Mouse (Mus musculus) v-Abl transformed pro-B cells (cell line): Measurements from ENCODE around the gene Psrc1.

Source experiments
- in situ Hi-C, 2 experiments: fragments of 400-800 bp; cut with MboI; formaldehyde crosslinking; loops; one replicate each; pipeline ENCODE4 v1.15.1; 2025; ENCODE audit not compliant: unreplicated experiment in 2 of 2

Gene Psrc1

DNA sequence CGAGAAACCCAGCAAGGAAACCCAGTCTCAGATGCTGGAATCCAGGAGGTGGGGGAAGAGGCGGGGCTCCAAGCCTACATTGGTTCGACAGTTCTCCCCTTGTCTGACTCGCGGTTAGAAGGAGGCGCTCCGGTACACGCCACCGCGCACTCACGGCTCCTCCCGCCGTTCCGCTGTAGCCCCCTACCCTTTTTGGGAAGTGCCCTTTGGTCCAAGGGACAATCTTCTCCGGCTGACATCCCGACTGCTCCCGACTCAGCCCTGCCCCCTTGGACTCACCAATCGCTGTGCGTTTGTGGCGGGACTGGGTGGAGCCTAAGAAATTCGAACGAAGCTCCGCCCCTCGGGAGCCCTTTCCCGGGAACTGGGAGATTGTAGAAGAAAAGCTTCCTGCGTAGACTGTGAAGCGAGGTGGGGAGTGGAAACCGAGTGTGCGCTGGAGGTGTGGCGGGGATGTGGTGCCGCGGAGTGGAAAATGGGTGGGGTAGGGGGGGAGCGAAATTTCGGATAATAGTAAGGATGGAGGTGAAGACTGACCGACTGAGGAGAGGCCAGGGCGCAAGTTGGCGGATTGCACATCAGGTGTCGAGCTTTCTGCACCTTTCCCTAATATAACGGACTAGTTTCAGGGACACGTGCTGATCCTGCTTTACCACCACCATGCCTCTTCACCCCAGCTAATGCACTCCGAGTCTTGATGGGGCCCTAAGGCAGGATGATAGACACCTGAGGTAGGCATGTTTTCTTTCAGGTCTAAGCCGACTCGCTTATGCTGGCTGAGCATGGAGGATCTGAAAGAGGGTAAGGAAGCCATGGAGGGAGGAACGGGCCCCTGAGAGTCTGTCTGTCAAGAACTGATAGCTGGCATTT lies at the start of gene Psrc1:
Gene Psrc1 (plus strand): TSS at position 355 of the 870 bp plus-strand sequence.
- in situ Hi-C loops: loop anchor here in 1 of 2 experiments (5.0 kb wide), 1 partner anchor 176 kb away; no protein-coding TSS in a partner anchor

DNA sequence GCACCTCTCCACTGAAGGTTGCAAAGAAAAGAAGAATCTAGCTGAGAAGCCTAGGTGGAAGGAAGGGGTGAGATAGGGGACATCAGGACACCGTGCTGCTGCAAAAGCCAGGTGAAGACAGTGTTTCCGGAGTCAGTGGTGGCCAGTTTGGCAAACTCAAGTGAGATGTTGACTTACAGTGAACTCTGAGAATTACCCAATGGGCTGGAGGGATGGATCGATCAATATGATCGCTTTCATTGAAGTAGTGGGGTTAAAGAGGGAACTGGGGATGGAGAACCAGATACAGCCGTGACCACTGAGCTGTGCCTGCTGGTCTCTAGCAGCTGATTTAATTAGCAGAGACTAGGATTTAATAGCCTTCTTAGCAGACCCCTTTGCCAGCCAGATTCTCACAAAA lies 46.8 kb upstream of the Psrc1 start:
- in situ Hi-C loops: no loop called here

- in situ Hi-C loops: no loop called here
Observed at GRCm38 (mm10) chr3:108341040-108341439, 42.6 kb upstream of the Psrc1 start.

- in situ Hi-C loops: no loop called here
Observed at GRCm38 (mm10) chr3:108342185-108342584, 41.5 kb upstream of the Psrc1 start.

- in situ Hi-C loops: no loop called here
Observed at GRCm38 (mm10) chr3:108345855-108346254, 37.8 kb upstream of the Psrc1 start.

DNA sequence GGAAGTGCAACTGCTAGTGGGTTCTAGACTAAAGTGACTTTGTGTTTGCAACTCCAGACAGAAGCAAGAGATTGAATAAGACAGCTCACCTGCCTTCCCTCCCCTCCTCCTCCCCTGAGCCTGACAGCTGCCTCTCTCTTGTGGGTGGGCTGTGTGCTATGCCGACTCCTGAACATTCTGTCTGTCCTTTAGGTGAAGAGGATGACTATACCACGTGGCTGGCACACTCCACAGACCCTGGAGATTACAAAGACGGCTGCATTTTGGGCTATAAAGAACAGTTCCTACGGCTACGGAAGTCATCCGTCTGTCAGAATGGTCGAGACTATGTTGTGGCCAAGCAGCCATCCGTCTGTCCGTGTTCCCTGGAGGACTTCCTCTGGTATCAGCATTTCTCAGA lies 35.3 kb upstream of the Psrc1 start:
- in situ Hi-C loops: no loop called here

GRCm38 (mm10) chr3:108355245-108355644 lies 28.4 kb upstream of the Psrc1 start:
- in situ Hi-C loops: no loop called here

GRCm38 (mm10) chr3:108357051-108357450 lies 26.6 kb upstream of the Psrc1 start:
- in situ Hi-C loops: no loop called here

GRCm38 (mm10) chr3:108358445-108358844 lies 25.2 kb upstream of the Psrc1 start:
- in situ Hi-C loops: no loop called here

DNA sequence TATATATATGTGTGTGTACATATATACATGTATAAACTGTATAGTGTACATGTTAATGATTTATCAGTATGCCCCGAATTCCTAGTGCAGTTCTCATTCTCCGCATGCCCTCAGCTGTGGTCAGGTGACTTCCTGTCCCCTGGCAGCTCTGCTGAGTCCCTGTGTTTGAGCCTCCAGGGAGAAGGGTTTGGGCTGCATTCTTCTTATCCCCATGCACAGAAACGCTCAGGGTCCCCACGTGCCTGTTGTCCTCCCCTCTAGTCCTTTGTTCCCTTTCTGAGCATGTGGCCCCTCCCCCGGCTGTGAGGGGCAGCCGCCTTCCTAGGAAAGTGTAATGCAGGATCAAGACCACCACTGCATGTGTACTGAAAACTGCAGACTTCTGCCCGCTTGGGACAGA lies 22.7 kb upstream of the Psrc1 start:
- in situ Hi-C loops: no loop called here

GRCm38 (mm10) chr3:108363626-108364025 lies 20.0 kb upstream of the Psrc1 start:
- in situ Hi-C loops: no loop called here

- in situ Hi-C loops: no loop called here
Observed at GRCm38 (mm10) chr3:108364270-108364995, 19.2 kb upstream of the Psrc1 start, which contains the start of gene Mybphl. Mybphl (plus strand) TSS chr3:108364911.

DNA sequence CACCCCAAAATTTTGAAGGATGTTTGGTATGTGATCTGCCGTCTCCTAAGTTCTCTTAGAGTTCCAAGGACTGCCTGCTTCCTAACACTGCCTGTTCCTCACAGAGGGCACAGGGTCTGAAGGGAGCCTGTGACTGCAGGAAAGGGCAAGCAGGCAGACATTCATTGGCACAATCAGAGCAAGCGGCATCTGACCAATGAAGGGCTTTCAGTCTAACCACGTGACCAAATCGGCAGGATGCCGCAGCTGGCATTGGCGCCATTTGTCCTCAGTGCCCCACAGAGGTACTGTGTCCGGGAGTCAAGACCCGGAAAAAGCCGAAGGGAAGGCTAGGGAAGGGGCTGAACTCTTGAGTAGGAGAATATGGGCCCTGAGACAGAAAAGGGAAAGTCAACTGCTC lies 16.5 kb upstream of the Psrc1 start:
- in situ Hi-C loops: no loop called here

- in situ Hi-C loops: no loop called here
Observed at GRCm38 (mm10) chr3:108367828-108368227, 15.8 kb upstream of the Psrc1 start.

DNA sequence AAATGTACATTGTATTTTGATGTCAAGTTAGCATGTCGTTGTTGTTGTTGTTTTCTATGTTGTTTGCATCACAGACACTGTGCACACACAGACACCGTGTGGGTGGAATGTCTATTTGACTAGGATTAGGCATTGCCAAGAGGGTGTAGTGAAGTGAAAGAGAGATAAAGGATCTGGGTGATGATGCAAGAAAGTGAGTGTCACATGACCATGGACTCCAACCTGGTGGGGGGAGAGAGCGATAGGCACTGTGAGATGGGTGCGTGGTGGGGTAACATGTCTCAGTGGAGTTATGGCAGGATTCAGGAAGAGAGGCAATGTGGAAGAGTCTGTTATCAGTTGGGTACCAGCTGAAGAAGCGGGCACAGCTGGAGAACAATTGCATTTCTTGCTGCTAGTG lies 14.9 kb upstream of the Psrc1 start:
- in situ Hi-C loops: no loop called here

GRCm38 (mm10) chr3:108372274-108372673 lies 11.4 kb upstream of the Psrc1 start:
- in situ Hi-C loops: no loop called here

- in situ Hi-C loops: no loop called here
Observed at GRCm38 (mm10) chr3:108372691-108373090, 10.9 kb upstream of the Psrc1 start.

DNA sequence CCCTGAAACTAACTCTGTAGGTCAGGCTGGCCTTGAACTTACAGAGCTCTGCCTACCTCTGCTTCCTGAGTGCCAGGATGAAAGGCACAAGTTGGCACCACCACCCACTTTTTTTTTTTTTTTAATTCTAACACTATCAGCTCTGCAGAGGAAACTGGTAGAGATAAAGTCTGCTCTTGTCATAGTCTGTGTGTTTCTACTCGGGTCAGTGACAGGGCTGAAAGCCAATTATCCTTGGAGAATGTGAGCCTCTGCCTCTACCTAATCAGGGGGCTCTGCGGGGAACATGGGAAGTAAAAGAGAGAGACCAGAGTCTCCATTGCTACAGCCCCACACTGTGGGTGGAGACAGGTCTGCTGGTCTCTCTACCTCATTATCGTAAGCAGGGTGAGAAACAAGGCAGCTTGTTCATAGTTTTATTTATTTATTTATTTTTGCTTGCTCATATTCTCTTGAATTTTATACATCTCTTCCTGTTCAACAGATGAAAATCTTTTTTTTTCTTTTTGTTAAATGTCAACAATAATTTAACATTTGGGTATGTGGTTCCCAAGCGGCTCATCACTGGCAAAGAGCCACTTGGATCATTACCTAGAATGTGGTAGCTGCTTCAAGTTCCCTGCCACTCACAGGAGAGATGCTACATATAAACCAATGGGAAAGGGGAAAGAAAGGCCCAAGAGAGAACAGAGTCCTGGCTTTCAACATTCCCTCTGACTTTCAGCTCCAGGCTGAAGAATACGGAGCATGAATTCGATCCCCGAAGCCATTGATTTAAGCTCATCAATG lies 4.6 kb upstream of the Psrc1 start:
- in situ Hi-C loops: no loop called here

GRCm38 (mm10) chr3:108380695-108381094 lies 2.9 kb upstream of the Psrc1 start:
- in situ Hi-C loops: loop anchor here in 1 of 2 experiments (5.0 kb wide), 1 partner anchor 173 kb away; no protein-coding TSS in a partner anchor

- in situ Hi-C loops: loop anchor here in 1 of 2 experiments (5.0 kb wide), 1 partner anchor 175 kb away; no protein-coding TSS in a partner anchor
Observed at GRCm38 (mm10) chr3:108381945-108382875, 1.4 kb upstream of the Psrc1 start.
